Mouse (Mus musculus): ENCODE data around the gene Taar7f.

GRCm38 (mm10) chr10:24037314-24037713, 12.0 kb upstream of the Taar7f start, which contains the start of gene Taar7e:
- TF ChIP-seq CTCF (IDR thresholded peaks at IDR 0.05; ENCODE audit: insufficient read depth, low read depth, low read length): no peak
- TF ChIP-seq POLR2A (IDR thresholded peaks at IDR 0.05; ENCODE audit: insufficient read depth, low read depth, low read length): no peak

Measured in olfactory bulb, adult 2 months (tissue).